ENCODE assay signal across 8 mouse cellular contexts in the genomic region with DNA sequence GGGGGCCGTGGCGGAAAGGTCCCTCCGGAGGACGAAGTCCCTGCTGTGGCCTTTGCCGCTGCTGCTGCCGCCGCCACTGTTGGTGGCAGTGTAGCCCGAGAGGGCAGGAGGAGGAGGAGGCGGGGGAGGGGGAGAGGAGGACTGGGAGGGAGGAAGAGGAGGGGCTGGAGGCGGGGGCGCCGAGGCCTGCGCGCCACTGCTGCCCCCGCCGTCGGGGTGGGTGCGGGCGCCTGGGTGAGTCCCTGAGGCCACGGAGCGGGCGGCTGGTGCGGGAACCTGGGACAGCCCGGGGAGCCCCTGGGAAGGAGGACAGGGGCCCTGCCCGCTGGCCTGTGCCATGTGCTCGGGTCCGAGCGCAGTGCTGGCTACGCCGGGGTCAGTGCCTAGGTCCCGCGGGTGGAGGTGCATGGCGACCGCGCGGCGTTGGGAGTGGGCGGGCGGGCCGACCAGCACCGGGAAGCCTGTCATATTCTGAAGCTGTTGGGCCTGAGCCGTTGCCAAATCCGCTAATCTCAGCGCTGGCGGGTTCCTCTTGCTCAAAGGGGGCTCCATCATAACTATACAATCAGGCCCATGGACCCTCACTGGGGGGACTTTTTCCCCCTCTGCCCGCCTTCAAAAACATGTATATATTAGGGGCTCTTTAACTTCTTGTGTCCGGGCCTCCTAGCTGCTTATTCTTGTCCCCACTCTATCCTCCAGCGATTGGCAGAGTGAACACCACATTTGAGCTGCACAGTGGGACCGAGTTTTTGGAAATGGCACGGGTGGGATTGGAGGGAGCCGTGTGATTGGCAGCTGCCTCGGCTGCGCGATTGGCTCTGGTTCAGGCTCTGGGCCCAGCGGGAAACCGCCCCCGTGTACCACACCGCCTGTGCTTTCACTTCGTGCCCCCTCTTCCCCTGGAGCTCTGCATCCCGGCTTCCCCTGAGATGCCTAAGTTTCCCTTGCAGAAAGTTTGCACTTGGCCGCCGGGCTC. TPM values are rescaled to one million over a fixed set of nuclear protein-coding genes. Genes with fewer than 3 reads are reported as not detected.
DNase-seq lines count a peak whose midpoint lies in the region; ATAC-seq lines count a peak whose summit lies in the region.

Zic5 (minus strand) TSS at position 915 of the 979 bp plus-strand sequence.

- DNase-seq in adrenal gland, postnatal 36 days = peak; percentile 15 to 25
- no peak for DNase-seq in adrenal gland, postnatal 25 days
- DNase-seq in right cerebral cortex, postnatal 10 days (ENCODE audit: low spot score in 2 of 2) = peak; percentile 73 to 78
- DNase-seq in right cerebral cortex, adult 2 months (ENCODE audit: low spot score in 2 of 2) = no peak
- peak; percentile 95 for DNase-seq in retina, postnatal 1 day
- no peak for DNase-seq in testis, postnatal 10 days (ENCODE audit: low spot score)

- H3K9me3 ChIP-seq in forebrain, embryonic 12.5 days = no peaks in the 10 kb centered on the region
- H3K9me3 ChIP-seq in limb, embryonic 13.5 days = no peaks in the 10 kb centered on the region

- no peaks in the 10 kb centered on the region for H3K36me3 ChIP-seq in forebrain, embryonic 12.5 days (replicated peaks)
- no peaks in the 10 kb centered on the region for H3K36me3 ChIP-seq in limb, embryonic 13.5 days

- H3K27me3 ChIP-seq in forebrain, embryonic 12.5 days = peaks cover 73% of the 10 kb centered on the region
- H3K27me3 ChIP-seq in limb, embryonic 13.5 days = peaks cover 88% of the 10 kb centered on the region

- peak within 1 kb of the TSS; percentile 76 for H3K4me2 ChIP-seq in forebrain, embryonic 12.5 days
- H3K4me2 ChIP-seq in limb, embryonic 13.5 days (replicated peaks) = peak within 1 kb of the TSS; percentile 91

- under 1% methylated on average over 57 of the region's 62 CpGs for WGBS in forebrain, embryonic 12.5 days
- WGBS in limb, embryonic 13.5 days = under 1% methylated on average over 48 of the region's 62 CpGs

- peak; percentile 87 for ATAC-seq in forebrain, embryonic 12.5 days (ENCODE audit: low FRiP score)
- peak; percentile 78 for ATAC-seq in limb, embryonic 13.5 days (ENCODE audit: low FRiP score, low read depth)

- peak within 1 kb of the TSS; percentile 72 for H3K4me3 ChIP-seq in forebrain, embryonic 12.5 days (replicated peaks)
- peak within 1 kb of the TSS; percentile 62 for H3K4me3 ChIP-seq in limb, embryonic 13.5 days

- H3K27ac ChIP-seq in forebrain, embryonic 12.5 days = peak within 1 kb of the TSS; percentile 99
- peak within 1 kb of the TSS; percentile 81 for H3K27ac ChIP-seq in limb, embryonic 13.5 days

- H3K9ac ChIP-seq in forebrain, embryonic 12.5 days = peak within 1 kb of the TSS; percentile 96
- H3K9ac ChIP-seq in limb, embryonic 13.5 days = peak within 1 kb of the TSS; percentile 74

- peaks cover 59% of the 10 kb centered on the region for H3K4me1 ChIP-seq in forebrain, embryonic 12.5 days
- H3K4me1 ChIP-seq in limb, embryonic 13.5 days = peaks cover 39% of the 10 kb centered on the region

RNA-seq across cellular contexts. Expression of gene Zic5, which starts in this region (rescaled TPM):
- total RNA-seq in adrenal gland, postnatal 36 days (2021) = not detected
- total RNA-seq in adrenal gland, postnatal 25 days (2021) = not detected in 2 replicates
- 18.6 and 25.8 TPM in 2 replicates for polyA plus RNA-seq in forebrain, embryonic 12.5 days (2016; fragmentation: Nextera tagmentation; extraction: Ambion mirVana)
- polyA plus RNA-seq in limb, embryonic 13.5 days (2015; fragmentation: Nextera tagmentation; extraction: Ambion mirVana) = 2.3 and 2.6 TPM in 2 replicates

Comparison
In these comparisons a context has a peak if more than half of its experiments do, and no peak if none do; other contexts are left out.
1. DNase-seq: peak in right cerebral cortex, postnatal 10 days (2 of 2) and retina, postnatal 1 day (single experiment); none in adrenal gland, postnatal 25 days (single experiment), right cerebral cortex, adult 2 months (0 of 2) and testis, postnatal 10 days (single experiment).
2. Peak in DNase-seq in adrenal gland, postnatal 36 days; RNA of the gene not detected or under 1 TPM.